Mouse (Mus musculus) testis, postnatal 14 days (tissue): Measurements from ENCODE around the gene Ldb3.

Experiments used
- DNase-seq: peaks from one replicate; pipeline ENCODE4 v3.0.0; 2021; ENCODE audit warnings: low spot score

The Ldb3 gene

DNA sequence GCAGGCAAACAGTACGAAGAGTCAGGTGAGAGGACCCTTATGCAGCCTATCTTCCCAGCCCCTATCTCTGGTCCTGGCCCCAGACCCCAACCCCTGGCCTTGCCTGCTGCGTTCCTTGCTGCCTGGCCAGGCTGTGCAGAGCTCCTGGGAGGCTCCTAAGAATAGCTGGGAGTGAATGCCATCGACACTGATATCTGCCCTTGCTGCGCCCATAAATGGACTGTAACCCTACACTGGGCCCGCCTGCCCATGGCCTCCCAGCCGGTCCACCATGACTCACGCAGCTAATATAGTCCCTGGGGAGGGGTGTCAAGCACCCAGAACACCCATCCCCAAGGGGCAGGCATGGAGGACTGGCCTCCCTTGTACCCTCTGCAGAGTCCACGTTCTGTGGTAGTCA lies at the start of gene Ldb3:
TSS of gene Ldb3 (minus strand) at position 185 of the 400 bp plus-strand sequence.
- no peak for DNase-seq

DNA sequence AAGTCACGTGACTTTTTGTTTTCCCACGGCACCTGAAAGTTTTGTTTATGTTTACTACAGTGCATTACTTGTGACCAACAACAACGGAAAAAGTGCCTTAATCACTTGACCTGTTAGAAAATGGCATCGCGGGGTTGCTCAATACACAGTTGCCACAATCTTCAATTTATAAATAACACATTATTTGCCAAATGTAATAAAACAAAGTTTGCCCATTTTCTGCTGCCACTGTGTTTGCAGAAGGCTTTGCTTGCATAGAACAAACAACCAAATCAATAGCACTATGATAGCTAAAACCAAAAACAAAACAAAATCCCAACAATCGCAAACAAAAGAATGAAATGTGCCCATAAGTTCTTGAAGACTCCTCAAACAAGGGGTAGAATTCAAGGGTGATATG lies 47.2 kb upstream of the Ldb3 start:
- no peak for DNase-seq

DNA sequence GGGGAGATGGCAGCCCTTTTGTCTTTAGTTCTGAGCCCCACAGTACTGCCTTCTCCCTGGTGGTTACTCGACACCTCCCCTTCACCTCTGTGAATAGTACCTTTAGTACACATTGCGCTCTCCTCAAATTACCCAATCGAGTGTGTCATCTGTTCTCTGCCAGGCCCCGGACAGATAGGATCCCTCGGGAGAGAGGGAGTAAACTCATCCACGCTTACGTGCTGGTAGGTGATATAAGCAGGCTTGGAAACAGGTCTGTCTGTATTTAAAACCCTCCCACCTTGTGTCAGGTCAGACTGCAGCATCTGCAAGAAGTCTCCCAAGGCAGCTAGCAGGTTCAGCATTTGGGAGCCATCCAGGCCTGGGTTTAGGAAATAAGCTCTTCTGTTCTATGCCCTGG lies 46.7 kb upstream of the Ldb3 start:
- no peak for DNase-seq

DNA sequence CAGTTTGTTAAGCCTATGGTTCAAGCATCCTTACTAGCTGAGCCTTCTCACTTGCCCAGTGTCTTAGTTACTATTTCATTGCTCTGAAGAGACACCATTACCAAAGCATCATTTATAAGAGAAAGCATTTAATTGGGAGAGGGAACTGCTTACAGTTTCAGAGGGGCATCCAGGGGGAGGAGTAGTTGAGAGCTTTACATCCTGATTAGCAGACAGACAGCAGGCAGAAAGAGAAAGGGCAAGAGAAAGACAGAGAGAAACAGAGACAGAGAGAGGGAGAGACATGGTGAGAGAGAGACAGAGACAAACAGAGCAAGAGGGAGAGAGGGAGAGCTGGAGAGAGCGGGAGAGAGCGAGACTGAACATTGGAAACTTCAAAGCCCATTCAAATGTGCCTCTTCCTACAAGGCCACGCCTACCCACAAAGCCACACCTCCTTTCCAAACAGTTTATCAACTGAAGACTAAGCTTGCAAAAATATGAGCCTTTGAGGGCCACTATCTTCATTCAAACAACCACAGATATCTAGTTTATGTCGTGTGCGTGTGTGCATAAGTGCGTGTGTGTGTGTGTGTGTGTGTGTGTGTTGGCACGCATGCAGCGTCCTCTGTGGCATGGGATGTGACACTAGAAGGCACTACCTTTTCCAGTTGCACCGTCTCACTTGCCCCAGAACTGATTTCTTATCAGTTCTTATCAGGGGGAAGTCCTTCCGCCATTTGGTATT lies 44.4 kb upstream of the Ldb3 start:
- DNase-seq = no peak

DNA sequence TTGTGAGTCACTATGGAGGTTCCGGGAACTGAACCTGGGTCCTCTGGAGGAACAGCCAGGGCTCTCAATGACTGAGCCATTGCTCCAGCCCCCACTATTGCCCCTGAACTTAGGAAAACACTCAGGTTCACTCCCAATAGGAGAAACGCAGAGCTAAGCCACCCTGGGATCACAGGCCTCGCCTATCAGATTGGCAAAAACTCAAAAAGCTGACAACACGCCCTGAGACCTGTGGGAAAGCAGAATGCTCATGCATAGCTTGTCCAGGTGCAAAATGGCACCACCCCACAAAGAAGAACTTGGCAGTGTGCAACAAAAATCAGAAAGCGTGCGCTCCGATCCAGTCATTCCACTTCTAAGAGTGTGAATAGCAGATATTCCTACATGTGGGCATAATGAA lies 38.3 kb upstream of the Ldb3 start:
- no peak for DNase-seq

DNA sequence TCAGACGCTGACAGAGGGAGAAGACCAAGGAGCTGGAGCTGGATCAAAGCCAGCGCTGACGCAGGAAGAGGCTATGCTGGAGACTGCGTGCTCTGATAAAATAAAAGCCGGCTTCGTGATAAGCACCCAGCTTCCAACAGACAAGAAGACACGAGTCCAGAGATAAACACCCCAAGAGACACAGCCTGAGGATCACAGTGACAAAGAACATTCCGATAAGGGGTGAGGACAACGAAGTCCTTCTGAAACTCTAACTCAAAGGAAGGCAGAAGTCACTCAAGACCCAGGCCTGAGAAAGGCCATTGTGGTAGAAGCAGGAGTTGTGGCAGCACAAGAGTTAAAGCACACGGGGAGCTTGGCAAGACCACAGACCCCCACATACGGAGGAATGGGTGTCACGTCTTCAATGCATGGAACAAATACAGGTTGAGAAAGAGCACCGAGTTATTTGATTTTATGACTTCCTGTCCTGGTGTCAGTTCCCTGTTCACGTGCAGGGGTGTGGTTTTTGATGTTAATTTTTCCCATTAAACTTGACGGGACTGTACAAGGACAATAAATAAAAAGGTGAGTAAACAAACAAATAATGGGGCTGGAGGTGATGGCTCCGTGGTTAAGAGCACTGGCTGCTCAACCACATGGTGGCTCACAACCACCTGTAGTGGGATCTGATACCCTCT lies 35.2 kb upstream of the Ldb3 start:
- no peak for DNase-seq

DNA sequence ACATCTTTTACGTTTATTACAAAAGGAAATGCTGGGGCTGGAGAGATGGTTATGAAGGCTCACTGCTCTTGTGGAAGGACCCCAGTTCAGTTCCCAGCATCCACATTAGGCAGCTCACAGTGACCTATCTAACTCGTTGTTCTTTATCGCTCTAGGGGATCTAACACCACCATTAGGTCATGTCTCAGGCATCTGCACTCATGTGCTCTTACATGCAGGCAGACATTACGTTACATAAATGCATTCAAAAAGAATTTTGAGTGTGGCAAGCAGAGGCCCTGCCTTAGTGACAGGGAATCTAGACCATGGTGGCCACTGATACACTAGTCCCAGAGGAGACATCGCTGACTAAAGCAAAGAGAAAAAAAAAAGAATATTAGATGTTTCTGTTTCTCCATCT lies 34.6 kb upstream of the Ldb3 start:
- DNase-seq = no peak

DNA sequence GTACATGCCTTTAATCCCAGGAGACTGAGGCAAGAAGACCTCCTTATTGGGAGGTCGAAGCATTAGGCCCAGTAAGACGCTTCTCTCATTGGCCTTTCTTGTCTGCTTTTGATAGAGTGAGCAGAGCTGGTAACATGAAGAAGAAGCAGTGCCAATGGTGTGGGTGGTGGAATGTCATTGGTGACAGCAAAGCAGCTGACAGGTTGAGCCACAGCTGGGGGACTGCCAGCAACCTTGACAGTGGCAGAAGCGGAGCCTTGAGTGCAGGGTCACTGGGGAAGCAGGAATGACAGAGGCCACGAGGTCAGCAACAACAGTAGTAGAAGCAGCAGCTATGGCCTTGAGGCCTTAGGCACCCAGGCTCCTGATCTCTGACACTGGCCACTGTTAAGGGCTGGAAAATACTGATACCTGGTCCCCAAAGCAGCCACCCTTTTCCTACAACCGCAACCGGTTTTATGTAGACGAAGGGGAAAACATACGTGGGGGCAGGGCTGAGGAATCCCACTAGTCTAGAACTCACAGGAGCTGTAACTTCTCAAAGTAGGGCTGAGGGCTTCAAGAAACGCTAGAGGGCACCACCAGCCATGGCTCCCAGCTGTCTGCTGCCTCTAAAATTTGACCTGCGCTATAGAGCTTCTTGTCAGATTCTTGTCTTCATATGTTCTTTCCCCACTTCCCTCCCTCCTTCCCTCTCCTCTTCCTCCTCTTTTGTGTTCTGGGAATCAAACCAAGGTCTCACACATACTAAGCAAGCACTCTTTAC lies 32.3 kb upstream of the Ldb3 start:
- DNase-seq = no peak

DNA sequence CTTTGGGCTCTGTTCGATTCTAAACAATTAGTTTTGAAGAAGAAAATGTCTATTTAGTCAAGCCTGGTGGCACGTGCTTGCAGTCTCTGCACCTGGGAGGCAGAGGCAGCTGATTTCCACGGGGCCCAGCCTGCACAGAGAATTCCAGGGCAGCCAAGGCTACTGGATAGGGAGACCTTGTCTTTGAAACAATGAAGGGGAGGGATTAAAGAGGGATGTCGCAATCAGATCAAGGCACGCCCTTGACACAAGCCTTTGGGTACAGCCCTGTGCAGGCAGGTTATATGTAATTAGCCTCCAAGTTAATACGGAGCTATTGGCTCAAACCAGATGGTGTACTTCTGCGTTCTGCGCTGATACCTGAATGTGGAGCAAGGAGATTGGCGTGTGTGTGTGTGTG lies 30.3 kb upstream of the Ldb3 start:
- DNase-seq = no peak

DNA sequence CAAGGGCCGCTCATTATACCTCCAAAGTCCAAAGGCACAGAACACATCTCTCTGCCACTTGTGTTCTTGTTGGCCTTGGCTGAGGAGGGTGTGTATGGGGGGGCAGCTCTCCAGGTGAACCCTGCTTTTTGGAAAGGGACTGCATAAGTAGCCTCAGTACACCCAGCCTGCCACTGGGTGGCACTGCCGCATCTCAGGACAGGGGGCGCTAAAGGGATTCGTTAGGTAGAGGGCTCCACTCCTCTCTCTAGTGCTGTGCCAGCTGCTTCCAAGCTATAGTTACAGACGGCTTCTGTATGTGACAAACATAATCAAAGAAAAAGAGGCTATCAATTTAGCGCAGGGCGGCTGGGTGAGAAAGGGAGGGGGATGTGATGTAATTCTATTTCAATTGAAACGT lies 28.3 kb upstream of the Ldb3 start:
- DNase-seq = peak; percentile 69

DNA sequence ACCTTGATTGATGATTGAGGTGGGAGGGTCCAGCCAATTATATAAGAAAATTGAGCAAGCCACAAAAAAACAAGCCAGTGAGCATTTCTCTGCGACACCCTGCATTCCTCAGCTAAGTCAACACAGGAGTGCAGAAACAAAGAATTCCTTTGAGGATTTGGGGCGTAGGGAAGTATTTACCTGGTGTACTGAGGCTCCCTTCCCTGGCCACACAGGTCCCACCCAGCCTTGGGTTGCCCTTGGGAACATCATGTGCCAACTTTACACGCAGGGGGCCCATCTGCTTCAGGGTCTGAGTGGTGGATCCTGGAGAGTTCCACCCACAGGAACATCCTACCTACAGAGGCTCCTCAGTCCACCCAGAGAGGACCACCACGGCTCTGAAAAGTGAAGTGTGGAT lies 27.1 kb upstream of the Ldb3 start:
- no peak for DNase-seq

DNA sequence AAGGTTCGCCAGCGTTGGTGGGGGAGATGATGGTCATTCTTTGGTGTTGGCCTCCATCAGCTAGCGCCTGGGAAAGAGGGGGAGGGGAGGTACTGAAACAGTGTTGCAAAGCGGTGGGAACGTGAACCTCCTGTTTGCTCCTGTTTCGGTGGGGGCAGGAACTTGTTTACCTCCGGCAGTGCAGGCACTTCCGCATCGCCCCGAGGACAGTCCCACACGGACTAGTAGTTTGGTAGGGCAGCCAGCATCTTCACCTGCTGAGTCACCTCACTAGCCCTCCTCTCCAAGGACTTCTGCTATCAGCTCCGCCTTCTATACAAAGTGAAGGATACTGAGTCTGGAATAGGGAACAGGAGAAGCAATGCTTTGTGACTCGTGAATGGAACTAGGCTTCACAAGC lies 26.6 kb upstream of the Ldb3 start:
- DNase-seq = peak; percentile 85

DNA sequence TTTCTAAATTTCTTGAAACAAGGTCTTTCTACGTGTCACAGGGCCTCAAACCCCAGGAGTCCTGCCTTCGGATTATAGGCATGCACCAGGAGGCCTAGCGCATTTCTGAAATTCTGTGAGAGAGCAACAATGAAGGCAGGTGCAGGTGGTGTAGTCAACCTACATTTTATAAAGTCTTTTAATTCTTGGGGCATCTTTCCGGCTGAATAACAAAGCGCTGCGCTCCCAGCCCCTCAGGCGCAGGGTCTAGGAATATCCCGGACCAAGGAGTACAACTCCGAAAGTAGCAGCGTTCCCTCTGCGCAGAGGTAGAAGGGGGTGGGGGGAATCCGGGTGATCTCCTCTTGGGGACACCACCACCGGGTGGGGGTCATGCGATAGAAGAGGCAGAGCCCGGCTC lies 26.1 kb upstream of the Ldb3 start:
- DNase-seq = no peak

DNA sequence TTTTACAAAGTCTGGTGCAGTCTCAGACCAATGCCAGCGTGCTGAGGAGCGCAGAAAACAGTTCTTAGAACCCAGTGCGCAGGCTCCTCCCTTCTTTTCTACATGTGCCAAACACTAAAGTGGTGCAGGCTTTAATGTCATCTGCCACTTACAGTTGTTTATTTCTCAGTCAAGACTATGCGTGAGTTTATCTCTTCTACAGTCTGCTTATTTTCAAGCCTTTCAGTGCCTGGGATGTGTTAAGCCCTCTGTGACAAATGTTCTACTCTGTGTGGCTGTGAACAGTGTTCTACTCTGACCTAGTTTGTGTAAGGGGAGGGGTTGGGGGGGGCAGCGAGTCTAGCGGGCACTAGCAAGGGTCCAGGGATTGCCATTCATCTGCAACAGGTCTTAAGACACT lies 25.0 kb upstream of the Ldb3 start:
- DNase-seq = no peak

DNA sequence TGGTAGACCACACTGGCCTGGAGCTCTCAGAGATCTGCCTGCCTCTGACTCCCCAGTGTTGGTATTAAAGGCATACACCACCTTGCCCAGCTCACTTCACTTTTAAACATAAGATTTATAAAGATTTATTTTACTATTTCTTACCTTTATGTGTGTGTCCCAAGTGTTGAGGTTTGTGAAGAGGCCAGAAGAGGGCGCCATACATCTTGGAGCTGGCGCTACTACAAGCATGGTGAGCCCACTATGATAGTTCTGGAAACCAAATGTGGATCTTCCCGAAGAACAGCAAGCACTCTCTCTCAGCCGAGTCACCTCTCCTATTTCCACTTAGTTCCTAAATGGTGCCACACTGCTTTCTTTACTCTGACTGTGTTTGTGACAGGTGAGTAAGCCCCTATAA lies 23.7 kb upstream of the Ldb3 start:
- no peak for DNase-seq

DNA sequence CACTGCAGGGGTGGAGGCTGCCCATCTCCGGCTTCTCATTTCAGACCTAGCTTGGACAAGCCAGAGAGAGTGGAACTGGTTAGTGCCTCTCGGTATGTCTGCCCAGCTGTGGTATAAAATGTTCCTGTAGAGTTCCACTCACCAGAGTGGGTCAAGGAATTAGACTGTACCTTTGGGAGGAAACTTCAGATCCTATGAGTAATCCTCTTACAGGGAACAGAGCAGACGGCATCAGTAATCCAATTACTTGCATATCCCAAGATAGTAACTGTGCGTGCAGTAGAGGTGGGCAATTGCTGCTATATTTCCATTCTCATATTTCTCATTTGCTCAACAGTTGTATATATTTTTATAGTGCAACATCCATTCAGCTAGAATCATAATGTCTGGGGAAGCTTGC lies 23.1 kb upstream of the Ldb3 start:
- DNase-seq = peak; percentile 28

DNA sequence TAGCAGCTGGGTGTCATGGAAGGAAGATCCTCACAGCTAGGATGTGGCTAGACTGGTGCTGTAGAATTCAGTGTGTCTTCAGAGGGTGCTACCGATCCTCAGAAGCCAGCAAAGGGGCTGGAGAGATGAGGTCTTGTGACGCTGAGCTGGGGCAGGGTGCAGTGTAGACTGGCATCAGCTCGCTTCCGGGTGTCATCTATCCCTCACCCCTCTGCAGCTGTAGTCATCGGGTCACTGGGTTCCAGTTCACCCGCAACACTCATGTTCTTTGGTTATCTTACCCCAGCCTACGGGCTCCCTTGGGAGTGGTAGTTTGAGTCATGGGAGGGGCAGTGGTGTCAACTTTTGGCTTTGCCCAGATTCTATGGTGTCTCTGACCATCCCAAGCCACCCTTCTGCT lies 13.4 kb upstream of the Ldb3 start:
- DNase-seq = no peak

DNA sequence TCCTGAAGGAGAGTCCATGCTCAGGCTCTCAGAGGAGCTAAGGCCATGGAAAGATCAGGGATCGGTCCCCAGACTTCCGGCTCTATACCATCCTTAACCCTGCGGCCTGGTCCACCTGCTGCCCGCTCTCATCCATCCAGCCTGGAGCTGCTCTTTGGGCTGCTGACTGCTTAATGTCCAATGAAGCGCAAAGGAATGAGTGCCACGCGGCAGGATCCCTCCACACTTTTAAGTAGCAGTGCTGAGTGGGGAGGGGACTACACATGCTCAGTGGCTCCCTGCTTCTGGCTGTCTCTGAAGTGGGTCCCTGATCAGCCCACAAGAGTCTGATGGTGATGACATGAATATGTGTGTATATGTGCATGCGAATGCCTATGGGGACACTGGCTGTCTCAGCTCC lies 11.5 kb upstream of the Ldb3 start, which contains the start of gene Opn4:
TSS of gene Opn4 (minus strand) at position 202 of the 400 bp plus-strand sequence.
- DNase-seq = no peak

DNA sequence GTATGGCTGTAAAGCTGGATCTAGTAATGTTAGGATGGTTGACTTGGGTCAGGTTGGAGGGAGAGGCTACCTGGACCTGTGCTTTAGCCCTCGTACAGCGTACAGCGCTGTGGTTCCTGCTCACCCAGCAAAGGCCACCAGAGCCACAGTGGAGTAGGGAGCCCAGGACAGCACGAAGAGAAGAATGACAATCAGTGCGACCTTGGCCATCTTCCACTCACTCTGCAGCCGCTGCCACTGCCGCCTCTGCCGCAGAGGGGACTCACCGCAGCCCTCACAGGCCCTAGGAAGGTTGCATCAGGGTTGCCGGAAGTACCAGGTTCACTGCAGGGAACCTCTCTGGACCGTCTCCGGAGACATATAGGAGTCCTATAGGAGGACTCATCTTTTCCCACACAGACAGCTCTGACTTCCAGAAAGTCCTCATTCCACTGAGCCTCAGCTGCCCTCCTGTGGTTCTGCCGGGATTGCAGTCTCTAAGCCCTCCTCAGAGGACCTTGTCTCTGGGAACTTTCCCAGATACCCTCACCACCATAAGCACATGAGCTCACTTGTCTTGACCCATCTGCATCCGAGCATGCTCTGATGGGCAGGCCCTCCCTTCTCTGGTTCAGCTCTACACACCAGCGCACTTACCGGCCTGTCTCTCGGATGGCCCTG lies 7.2 kb upstream of the Ldb3 start:
- DNase-seq = no peak

DNA sequence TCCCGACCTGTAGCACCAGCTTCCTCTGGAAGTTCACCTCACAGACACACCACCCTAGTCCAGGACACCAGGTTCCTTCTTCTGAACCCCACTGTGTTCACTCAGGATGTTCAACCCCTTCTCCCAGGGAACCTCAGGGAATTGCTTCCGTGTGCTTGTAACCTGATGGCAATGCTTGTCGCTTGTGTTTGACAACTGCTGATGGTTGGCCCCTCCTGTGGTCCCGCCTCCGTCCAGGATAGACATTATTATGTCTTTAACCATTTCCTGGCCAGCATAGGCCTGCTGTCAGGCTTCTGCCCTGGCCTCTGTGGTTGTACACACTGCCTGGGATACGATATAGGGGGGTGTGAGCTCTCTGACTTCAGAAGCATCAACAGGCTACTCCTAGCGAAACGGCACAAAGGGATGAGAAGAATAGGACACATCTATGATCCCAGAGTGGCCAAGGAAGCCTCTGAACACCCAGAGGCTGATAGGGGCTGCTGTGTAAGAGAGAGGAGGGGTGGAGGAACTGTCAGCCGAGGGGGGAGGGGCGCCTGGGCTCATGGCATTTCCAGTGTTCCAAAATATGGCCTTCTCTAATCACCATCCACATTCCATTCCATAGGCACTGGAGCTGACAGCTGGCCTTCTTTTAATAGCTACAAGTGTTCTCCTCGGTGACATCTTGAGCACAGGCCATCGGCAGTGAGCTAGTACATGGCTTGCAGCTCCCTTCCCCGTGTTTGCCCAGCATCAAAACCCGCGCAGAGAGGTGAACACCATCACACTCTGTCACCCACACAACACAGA lies 3.5 kb upstream of the Ldb3 start:
- DNase-seq = no peak

DNA sequence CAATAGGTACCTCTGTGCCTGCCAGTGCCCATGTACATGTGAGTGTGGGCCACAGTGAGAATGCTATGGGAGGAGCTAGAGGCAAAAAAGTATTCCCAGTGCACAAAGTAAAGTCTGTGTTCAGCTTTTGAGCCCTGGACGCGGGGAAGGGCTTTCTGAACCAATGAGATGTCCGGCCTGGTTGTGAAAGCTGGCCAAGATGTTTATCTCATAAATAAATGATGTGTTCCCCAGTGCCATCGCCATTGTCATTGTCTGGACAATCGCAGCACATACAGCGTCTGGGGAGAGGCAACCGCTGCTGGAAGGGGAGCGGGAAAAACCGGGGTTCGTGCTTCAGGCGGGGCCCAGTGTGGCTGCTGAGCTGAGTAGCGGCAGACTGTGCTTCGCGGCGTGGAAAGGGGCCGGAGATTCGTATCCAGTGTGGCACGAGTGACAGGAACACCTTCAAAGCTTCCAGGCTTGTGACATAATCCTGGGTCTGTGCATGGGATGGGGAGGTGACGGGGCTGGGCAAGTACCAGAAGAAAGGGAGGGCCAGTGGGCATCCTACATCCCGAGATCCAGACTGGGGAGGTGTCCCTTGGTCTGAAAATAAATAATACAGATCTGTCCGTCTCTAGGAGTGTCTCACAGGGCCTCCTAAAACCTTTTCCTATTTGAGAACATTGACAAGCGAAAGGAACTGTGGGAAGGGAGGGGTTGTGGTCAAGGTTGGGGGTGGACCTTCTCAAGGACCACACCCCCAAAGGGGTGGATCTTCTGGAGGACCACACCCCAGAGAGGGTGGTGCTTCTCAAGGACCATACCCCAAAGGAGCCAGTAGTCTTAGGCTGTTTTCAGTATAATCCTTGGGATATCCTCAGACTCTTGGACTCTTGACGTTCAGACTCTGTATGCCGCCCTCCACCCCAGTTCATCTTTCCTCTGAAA lies 2.5 kb upstream of the Ldb3 start:
- DNase-seq = peak; percentile 49
